Mouse (Mus musculus): ENCODE measurements around the gene Osbpl5.
"Not testable (repeated sequence)": the region's sequence is repeated elsewhere in the genome, so short reads cannot be mapped to it uniquely, and the experiment has no call there.

Osbpl5 gene

GRCm38 (mm10) chr7:143643949-143644348 is 112.8 kb downstream of the Osbpl5 start:
- DNase-seq (ENCODE audit: low read depth) = not testable (repeated sequence)

Data from fibroblast of lung, adult 2 months (primary cell).